Mouse (Mus musculus) bone marrow, adult 2 months (tissue): ENCODE results near the gene Tfcp2l1.

ENCODE experiments used
- CTCF ChIP-seq: fragments of 200-500 bp; IDR thresholded peaks from 2 replicates; pipeline ENCODE4 v1.5.1; 2011; ENCODE audit warnings: low read length, control low read depth; ENCODE audit not compliant: control insufficient read depth, insufficient read depth
- POLR2A ChIP-seq: fragments of 200-500 bp; IDR thresholded peaks from 2 replicates; pipeline ENCODE4 v1.6.1; 2011; ENCODE audit warnings: low read depth, mild to moderate bottlenecking, control low read depth, low read length, borderline replicate concordance; ENCODE audit not compliant: control insufficient read depth

DNA sequence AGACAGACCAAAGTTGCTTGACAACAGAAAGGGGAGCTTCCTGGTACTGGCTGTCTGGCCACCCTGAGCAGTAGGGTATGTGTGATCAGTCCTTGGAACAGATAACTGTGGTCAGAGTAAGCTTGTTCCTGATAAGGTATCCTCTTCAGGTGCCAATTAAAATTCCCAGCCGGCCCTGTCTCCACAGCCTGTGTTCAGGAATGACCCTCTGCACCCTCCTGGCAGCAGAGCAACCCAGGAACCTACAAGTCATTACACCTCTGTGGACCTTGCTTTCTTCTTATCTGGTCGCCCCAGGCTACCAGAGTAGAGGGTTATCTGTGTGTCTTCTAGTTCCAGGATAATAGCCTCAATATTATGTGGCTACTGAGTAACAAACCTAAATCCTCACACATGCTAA is 32.4 kb upstream of the Tfcp2l1 start:
- TF ChIP-seq POLR2A: no peak
- TF ChIP-seq CTCF: no peak
